Mouse (Mus musculus): Measurements from ENCODE around the gene Car9.

DNA sequence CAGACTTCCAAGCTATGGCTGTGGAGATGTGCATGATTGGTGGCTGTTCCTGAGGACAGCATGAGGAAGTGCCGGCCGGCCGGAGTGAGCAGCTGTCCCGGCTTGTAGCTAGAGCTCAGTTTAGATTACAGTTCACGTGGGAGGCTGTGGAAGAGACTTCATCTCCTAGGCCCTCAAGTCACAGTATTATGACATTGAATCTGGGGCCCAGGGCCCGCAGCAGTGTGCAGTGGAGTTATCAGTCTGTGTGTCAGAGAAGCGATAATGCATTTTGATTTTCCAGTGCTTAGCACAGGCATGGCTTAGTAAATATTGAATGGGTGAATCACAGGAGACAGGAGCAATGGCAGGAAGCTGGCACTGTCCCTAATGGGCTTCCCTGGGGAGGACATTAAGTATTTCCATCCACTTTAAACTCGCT lies 23.3 kb downstream of the Car9 start:
- no peak for TF ChIP-seq POLR2A (IDR thresholded peaks at IDR 0.05; ENCODE audit: extremely low read depth, insufficient read depth, low read length)
- no peak for TF ChIP-seq CTCF (IDR thresholded peaks at IDR 0.05; ENCODE audit: extremely low read depth, insufficient read depth, low read length)
